Mouse (Mus musculus) hindbrain, embryonic 15.5 days (tissue): ENCODE data around the gene Casz1. TPM values are rescaled to one million over a fixed set of nuclear protein-coding genes. Genes with fewer than 3 reads are reported as not detected.

Source experiments
- ATAC-seq: fragments of 200-750 bp; cut with Nextera tagmentation; 2 replicates; pipeline ENCODE4 v1.8.0; 2017; ENCODE audit warnings: low read depth, moderate number of reproducible peaks, moderate TSS enrichment; ENCODE audit not compliant: low FRiP score
- H3K27ac ChIP-seq: fragments of 300-500 bp; sonication (generic); replicated peaks from 2 replicates; pipeline ENCODE4 v1.5.1; 2015; ENCODE audit warnings: mild to moderate bottlenecking, inconsistent platforms
- H3K27me3 ChIP-seq: fragments of 300-500 bp; sonication (generic); 2 replicates; pipeline ENCODE4 v1.6.1; 2015; ENCODE audit warnings: control low read depth, inconsistent platforms
- H3K36me3 ChIP-seq: fragments of 300-500 bp; sonication (generic); 2 replicates; pipeline ENCODE4 v1.6.1; 2015; ENCODE audit warnings: control low read depth, inconsistent platforms
- H3K4me1 ChIP-seq: fragments of 300-500 bp; sonication (generic); replicated peaks from 2 replicates; pipeline ENCODE4 v1.6.1; 2015; ENCODE audit warnings: control low read depth, inconsistent platforms
- H3K4me2 ChIP-seq: fragments of 300-500 bp; sonication (generic); 2 replicates; pipeline ENCODE4 v1.6.1; 2015; ENCODE audit warnings: moderate library complexity, mild to moderate bottlenecking, inconsistent platforms
- H3K4me3 ChIP-seq: fragments of 300-500 bp; sonication (generic); 2 replicates; pipeline ENCODE4 v1.5.1; 2015; ENCODE audit warnings: mild to moderate bottlenecking, inconsistent platforms
- H3K9ac ChIP-seq: fragments of 300-500 bp; sonication (generic); 2 replicates; pipeline ENCODE4 v1.6.1; 2015; ENCODE audit warnings: inconsistent platforms
- H3K9me3 ChIP-seq: fragments of 300-500 bp; sonication (generic); 2 replicates; pipeline ENCODE4 v1.6.1; 2016; ENCODE audit warnings: control low read depth, inconsistent platforms
- WGBS: fragments of 180-500 bp; shearing (Covaris S2); methylation state at CpG from one replicate; pipeline ENCODE4 v1.1.7; 2015; 5-methylcytosine and 5-hydroxymethylcytosine counted together
- polyA plus RNA-seq: library from polyadenylated mRNA; unstranded; fragments of >200 nt; fragmentation: Nextera tagmentation; extraction: Ambion mirVana; gene quantifications from 2 replicates; pipeline ENCODE4 v1.2.1, GENCODE M21; 2015

Casz1 gene
- polyA plus RNA-seq, result 4.6 and 6.7 TPM in 2 replicates

GRCm38 (mm10) chr4:148804137-148804779, at the start of gene Casz1:
Gene Casz1 (plus strand): TSS chr4:148804429.
- Histone ChIP-seq H3K27ac (peak within 1 kb of the TSS; percentile 65), H3K36me3 (no peaks in the 10 kb centered on the region), H3K27me3 (peaks cover 63% of the 10 kb centered on the region), H3K9ac (peak within 1 kb of the TSS; percentile 24), H3K4me1 (peaks cover 44% of the 10 kb centered on the region), H3K4me3 (peak within 1 kb of the TSS; percentile 48), H3K4me2 (peak within 1 kb of the TSS; percentile 93), H3K9me3 (no peaks in the 10 kb centered on the region)
- under 1% methylated on average over 68 of the region's 68 CpGs for WGBS
- peak; percentile 74 for ATAC-seq

GRCm38 (mm10) chr4:148758863-148759262, 45.4 kb upstream of the Casz1 start:
- H3K27me3 ChIP-seq, result no peaks in the 10 kb centered on the region
- H3K4me1 ChIP-seq, result no peaks in the 10 kb centered on the region
- H3K4me3 ChIP-seq, result no peak overlapping the region
- WGBS, result 40% methylated on average over 4 of the region's 4 CpGs
- H3K4me2 ChIP-seq, result no peak overlapping the region
- H3K27ac ChIP-seq, result no peak overlapping the region
- ATAC-seq, result no peak
- H3K9me3 ChIP-seq, result no peaks in the 10 kb centered on the region
- H3K36me3 ChIP-seq, result no peaks in the 10 kb centered on the region
- H3K9ac ChIP-seq, result no peak overlapping the region

- no peak overlapping the region for H3K4me3 ChIP-seq
- 91% methylated on average over 7 of the region's 7 CpGs for WGBS
- H3K9ac ChIP-seq, result no peak overlapping the region
- H3K9me3 ChIP-seq, result no peaks in the 10 kb centered on the region
- H3K36me3 ChIP-seq, result no peaks in the 10 kb centered on the region
- no peaks in the 10 kb centered on the region for H3K27me3 ChIP-seq
- no peaks in the 10 kb centered on the region for H3K4me1 ChIP-seq
- H3K4me2 ChIP-seq, result no peak overlapping the region
- no peak for ATAC-seq
- H3K27ac ChIP-seq, result no peak overlapping the region
Observed at GRCm38 (mm10) chr4:148760152-148760551, 44.1 kb upstream of the Casz1 start.

- Histone ChIP-seq H3K27ac (no peak overlapping the region), H3K9me3 (no peaks in the 10 kb centered on the region), H3K4me2 (no peak overlapping the region), H3K36me3 (no peaks in the 10 kb centered on the region), H3K27me3 (peaks cover 8% of the 10 kb centered on the region; the same call in 1 of the 2 replicates), H3K4me3 (no peak overlapping the region), H3K9ac (no peak overlapping the region), H3K4me1 (peaks cover 27% of the 10 kb centered on the region)
- ATAC-seq, result no peak
- 46% methylated on average over 21 of the region's 21 CpGs for WGBS
Observed at GRCm38 (mm10) chr4:148766021-148766775, 38.0 kb upstream of the Casz1 start.

GRCm38 (mm10) chr4:148767655-148768305, 36.4 kb upstream of the Casz1 start:
- Histone ChIP-seq H3K27ac (no peak overlapping the region), H3K4me2 (no peak overlapping the region), H3K4me1 (peaks cover 36% of the 10 kb centered on the region), H3K9me3 (no peaks in the 10 kb centered on the region), H3K36me3 (no peaks in the 10 kb centered on the region), H3K9ac (no peak overlapping the region), H3K4me3 (no peak overlapping the region), H3K27me3 (peaks cover 21% of the 10 kb centered on the region)
- WGBS, result 25% methylated on average over 8 of the region's 8 CpGs
- ATAC-seq, result no peak

GRCm38 (mm10) chr4:148768649-148769048, 35.6 kb upstream of the Casz1 start:
- Histone ChIP-seq H3K36me3 (no peaks in the 10 kb centered on the region), H3K9ac (no peak overlapping the region), H3K27me3 (peaks cover 29% of the 10 kb centered on the region), H3K4me1 (peaks cover 36% of the 10 kb centered on the region), H3K4me3 (no peak overlapping the region), H3K9me3 (no peaks in the 10 kb centered on the region), H3K4me2 (no peak overlapping the region), H3K27ac (no peak overlapping the region)
- ATAC-seq, result no peak
- 41% methylated on average over 10 of the region's 10 CpGs for WGBS

- no peak overlapping the region for H3K4me3 ChIP-seq
- H3K36me3 ChIP-seq, result no peaks in the 10 kb centered on the region
- peaks cover 36% of the 10 kb centered on the region for H3K4me1 ChIP-seq
- peak; percentile 29 for ATAC-seq
- 3% methylated on average over 21 of the region's 21 CpGs for WGBS
- peak overlapping the region; percentile 52 for H3K4me2 ChIP-seq
- H3K9me3 ChIP-seq, result no peaks in the 10 kb centered on the region
- peaks cover 29% of the 10 kb centered on the region for H3K27me3 ChIP-seq
- no peak overlapping the region for H3K27ac ChIP-seq
- no peak overlapping the region for H3K9ac ChIP-seq
Observed at GRCm38 (mm10) chr4:148770582-148771408, 33.4 kb upstream of the Casz1 start.

- Histone ChIP-seq H3K27ac (no peak overlapping the region), H3K27me3 (peaks cover 29% of the 10 kb centered on the region), H3K4me3 (peak overlapping the region; percentile 21), H3K4me2 (peak overlapping the region; percentile 52), H3K4me1 (peaks cover 32% of the 10 kb centered on the region), H3K9ac (peak overlapping the region; percentile 21; the same call in 1 of the 2 replicates), H3K9me3 (no peaks in the 10 kb centered on the region), H3K36me3 (no peaks in the 10 kb centered on the region)
- WGBS, result 1% methylated on average over 14 of the region's 14 CpGs
- no peak for ATAC-seq
Observed at GRCm38 (mm10) chr4:148771409-148771929, 32.8 kb upstream of the Casz1 start.

GRCm38 (mm10) chr4:148772658-148773057, 31.6 kb upstream of the Casz1 start:
- 84% methylated on average over 6 of the region's 6 CpGs for WGBS
- H3K27me3 ChIP-seq, result peaks cover 29% of the 10 kb centered on the region
- H3K9me3 ChIP-seq, result no peaks in the 10 kb centered on the region
- H3K27ac ChIP-seq, result no peak overlapping the region
- no peak overlapping the region for H3K4me2 ChIP-seq
- H3K9ac ChIP-seq, result no peak overlapping the region
- H3K36me3 ChIP-seq, result no peaks in the 10 kb centered on the region
- H3K4me3 ChIP-seq, result no peak overlapping the region
- peaks cover 27% of the 10 kb centered on the region for H3K4me1 ChIP-seq
- ATAC-seq, result no peak

- Histone ChIP-seq H3K4me3 (no peak overlapping the region), H3K4me1 (peaks cover 17% of the 10 kb centered on the region), H3K27me3 (peaks cover 29% of the 10 kb centered on the region), H3K27ac (no peak overlapping the region), H3K4me2 (no peak overlapping the region), H3K36me3 (no peaks in the 10 kb centered on the region), H3K9me3 (no peaks in the 10 kb centered on the region), H3K9ac (no peak overlapping the region)
- WGBS, result 73% methylated on average over 6 of the region's 6 CpGs
- ATAC-seq, result no peak
Observed at GRCm38 (mm10) chr4:148774036-148774435, 30.2 kb upstream of the Casz1 start.

- WGBS, result 55% methylated on average over 10 of the region's 10 CpGs
- H3K4me1 ChIP-seq, result peaks cover 14% of the 10 kb centered on the region
Observed at GRCm38 (mm10) chr4:148775476-148776269, 28.6 kb upstream of the Casz1 start.

More at GRCm38 (mm10) chr4:148775476-148776269, 28.6 kb upstream of the Casz1 start:
- no peak overlapping the region for H3K4me3 ChIP-seq
- H3K36me3 ChIP-seq, result no peaks in the 10 kb centered on the region
- no peak for ATAC-seq
- H3K27me3 ChIP-seq, result peaks cover 27% of the 10 kb centered on the region
- H3K27ac ChIP-seq, result no peak overlapping the region
- no peaks in the 10 kb centered on the region for H3K9me3 ChIP-seq
- H3K4me2 ChIP-seq, result no peak overlapping the region
- no peak overlapping the region for H3K9ac ChIP-seq
